Mouse (Mus musculus): ENCODE measurements around the gene Srsf2.

- TF ChIP-seq POLR2A (IDR thresholded peaks at IDR 0.05; ENCODE audit: low read depth, low read length) (no peak), CTCF (IDR thresholded peaks at IDR 0.05; ENCODE audit: borderline replicate concordance, insufficient read depth, low read length) (no peak)
These were observed 18.6 kb upstream of the Srsf2 start for GRCm38 (mm10) chr11:116871538-116871937.
